Mouse (Mus musculus): ENCODE results near the gene Ctla4.

Gene Ctla4

GRCm38 (mm10) chr1:60865167-60865566 is 21.6 kb upstream of the Ctla4 start:
- DNase-seq (ENCODE audit: low read depth, low spot score) = no peak

GRCm38 (mm10) chr1:60866043-60866442 is 20.8 kb upstream of the Ctla4 start:
- DNase-seq (ENCODE audit: low read depth, low spot score) = no peak

DNA sequence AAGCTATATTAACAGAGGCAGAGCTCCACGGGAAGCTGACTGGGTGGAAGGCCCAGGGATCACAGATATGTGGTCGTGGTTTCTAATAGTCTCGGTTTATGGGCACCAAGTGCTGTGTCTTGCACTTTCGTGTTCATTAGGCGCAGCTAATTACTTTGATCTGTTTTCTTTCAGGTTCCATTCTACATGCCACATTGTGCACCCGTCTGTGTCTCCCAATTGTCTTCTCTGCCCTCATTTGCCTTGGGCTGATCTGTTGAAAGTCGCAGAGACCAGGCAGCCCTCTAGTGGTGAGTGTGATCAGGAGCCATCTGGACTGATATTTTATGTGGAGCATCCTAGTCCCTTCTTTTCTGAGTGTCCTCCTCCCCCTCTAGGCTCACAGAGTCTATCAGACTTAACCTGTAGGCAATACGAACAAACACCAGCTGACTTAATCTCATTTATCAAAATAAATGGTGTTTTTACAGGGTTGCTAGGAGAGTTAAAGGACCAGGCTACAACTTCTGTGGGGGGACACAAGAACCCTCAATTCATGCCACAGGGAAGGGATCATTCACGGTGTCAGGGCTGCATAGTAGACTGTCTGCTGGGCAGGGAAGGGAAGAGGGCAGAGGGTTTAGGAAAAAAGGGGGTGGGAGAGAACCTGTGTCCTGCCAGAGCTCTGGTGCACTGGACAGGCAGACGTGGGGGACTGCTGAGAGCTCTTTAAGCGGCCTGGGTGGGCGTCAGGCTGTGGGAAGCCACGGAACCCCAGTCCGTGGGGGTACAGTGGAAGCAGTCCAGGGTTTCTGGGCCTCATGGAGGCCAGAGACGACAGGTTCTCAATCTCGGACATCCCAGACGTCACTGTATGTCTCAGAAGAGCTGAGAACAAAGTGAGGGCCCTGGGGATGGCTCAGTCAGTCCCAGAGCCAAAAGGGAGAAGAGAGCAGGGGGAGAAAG is 18.2 kb upstream of the Ctla4 start:
- DNase-seq (ENCODE audit: low read depth, low spot score) = peak; percentile 69

GRCm38 (mm10) chr1:60875267-60875666 is 11.5 kb upstream of the Ctla4 start:
- DNase-seq (ENCODE audit: low read depth, low spot score) = no peak

DNA sequence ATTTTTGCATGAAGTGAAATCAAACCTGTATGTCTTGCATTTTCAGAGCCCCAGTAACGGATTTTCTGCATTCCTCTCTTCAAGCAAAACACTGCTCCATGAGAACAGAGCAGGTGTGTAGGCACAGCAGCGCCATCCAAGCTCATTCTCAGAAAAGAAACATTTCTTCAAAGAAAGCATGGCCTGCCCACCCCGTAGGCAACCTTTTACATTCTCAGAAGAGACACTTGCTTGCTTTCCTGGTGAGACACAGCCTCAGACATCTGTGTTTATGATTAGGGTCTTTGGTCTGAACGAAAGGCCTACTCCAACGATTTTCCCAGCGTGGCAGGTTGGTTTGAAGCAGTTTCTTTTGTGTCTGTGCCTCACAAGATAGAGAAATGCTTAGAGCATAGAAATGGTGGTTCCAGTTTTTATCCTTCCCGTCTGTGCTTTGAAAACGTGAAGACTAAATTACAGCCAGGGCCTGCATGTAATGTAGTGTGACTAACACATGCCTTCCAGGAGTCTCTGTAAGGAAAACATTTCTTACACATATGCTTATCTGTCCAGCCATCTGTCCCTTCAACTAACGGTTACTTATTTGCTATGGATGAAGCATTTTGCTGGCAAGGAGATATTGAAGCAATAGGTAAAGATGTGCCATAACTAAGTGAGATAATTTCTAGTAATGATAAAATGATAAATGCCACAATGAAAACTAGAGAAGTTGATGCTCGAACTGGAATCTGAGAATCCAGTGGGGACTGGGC is 6.5 kb upstream of the Ctla4 start:
- no peak for DNase-seq (ENCODE audit: low read depth, low spot score)

DNA sequence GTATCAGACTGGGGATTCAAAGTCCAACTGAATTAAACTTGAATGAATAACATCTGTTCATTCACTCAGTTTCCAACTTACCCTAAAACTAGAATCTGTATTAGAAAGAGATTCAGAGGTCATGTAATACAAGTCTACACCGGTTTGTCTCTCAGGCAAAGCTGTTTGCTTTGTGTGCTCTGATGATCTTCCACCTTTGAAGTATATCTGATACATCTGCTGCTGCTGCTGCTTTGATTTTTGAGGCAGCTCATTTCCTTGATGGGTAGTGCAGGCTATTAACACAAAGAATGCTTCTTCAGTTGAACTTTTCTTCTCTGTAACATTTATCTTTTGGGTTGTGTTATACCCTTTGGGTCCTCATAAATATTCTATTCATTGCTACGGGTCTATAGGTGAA is 4.0 kb upstream of the Ctla4 start:
- DNase-seq (ENCODE audit: low read depth, low spot score) = no peak

DNA sequence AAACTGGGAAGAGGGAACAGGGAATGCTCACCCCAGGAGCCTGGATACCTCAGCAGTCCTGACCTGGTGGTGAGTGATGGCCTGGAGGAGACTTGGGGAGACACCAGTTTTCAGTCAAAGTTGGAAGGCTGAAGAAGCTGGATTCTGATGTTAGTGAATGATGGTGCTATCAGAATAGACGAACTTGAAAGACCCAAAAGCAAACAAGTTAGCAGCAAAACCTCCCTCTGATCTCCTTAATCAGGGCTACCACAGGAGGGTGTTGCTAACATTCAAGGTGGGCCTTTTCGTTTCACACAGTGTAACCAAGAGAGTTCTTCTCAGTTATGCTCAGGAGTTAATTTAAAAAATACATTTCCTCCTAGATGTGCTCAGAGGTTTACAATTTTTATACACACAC is 3.5 kb upstream of the Ctla4 start:
- DNase-seq (ENCODE audit: low read depth, low spot score) = no peak

- no peak for DNase-seq (ENCODE audit: low read depth, low spot score)
Observed at GRCm38 (mm10) chr1:60884611-60885010, 2.2 kb upstream of the Ctla4 start.

DNA sequence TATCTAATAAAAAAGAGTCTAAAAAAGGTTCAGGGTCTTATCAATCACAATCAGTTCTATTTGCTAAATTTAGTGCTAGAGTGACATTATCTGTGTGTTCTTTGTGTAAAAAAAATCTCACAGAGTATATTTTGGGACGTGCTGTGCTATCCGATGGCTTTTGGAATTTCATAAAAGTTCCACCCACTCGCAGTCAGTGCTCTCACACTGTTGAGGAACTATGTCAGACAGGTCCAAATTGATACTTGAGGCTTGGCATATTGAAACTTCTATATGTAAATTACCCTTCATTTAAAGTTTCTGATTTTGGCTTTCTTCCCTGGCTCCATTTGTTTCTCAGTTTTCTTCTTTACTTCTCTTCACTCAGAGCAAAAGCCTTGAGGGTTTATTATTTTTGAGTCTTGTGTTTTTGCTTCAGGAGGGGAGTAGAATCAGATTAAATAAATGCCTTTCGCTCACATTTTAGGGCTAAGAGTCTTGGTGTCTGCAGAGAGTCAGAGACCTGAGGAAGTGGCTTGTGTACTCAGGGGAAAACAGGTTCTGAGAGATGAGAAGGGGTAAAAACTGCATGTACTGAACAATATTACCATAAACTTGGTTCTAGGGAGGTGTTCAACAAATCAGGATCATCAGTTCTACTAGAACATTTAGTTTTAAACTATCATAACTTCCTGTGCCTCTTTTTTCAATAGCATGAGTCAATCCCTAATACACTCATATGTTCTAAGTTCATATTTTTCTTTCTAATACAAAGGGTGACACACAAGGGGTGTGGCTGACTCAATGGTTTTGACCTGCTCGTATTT is 11.5 kb downstream of the Ctla4 start:
- peak; percentile 32 for DNase-seq (ENCODE audit: low read depth, low spot score)

GRCm38 (mm10) chr1:60898933-60899210 is 12.1 kb downstream of the Ctla4 start:
- DNase-seq (ENCODE audit: low read depth, low spot score) = no peak

GRCm38 (mm10) chr1:60899244-60899643 is 12.4 kb downstream of the Ctla4 start:
- DNase-seq (ENCODE audit: low read depth, low spot score) = no peak

GRCm38 (mm10) chr1:60902547-60902946 is 15.7 kb downstream of the Ctla4 start:
- no peak for DNase-seq (ENCODE audit: low read depth, low spot score)

- no peak for DNase-seq (ENCODE audit: low read depth, low spot score)
Observed at GRCm38 (mm10) chr1:60903126-60903525, 16.3 kb downstream of the Ctla4 start.

DNA sequence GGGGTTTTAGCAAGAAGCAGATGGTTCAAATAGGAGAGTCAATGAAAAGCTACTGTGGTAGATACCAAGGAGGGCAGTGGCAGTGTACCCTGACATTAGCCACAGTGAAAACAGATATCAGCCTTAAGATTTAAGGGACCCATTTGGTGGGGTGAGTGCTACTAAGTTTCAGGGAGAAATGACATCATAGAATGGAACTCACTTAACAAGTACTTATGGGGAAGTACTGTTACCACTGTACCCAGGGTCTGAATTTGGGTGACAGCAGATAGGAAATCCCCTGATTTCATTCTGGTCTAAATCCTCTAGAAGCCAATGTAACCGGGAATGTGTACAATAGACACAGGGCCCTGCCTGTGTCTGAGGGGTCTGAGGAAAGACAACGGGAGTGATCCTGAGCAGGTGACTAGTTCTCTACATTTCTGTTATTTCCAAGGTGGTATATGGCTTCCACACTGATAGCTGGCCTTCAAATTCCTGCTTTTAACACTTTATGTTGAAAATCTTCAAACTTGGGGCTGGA is 17.7 kb downstream of the Ctla4 start:
- DNase-seq (ENCODE audit: low read depth, low spot score) = no peak

GRCm38 (mm10) chr1:60907466-60907865 is 20.7 kb downstream of the Ctla4 start:
- DNase-seq (ENCODE audit: low read depth, low spot score) = no peak

DNA sequence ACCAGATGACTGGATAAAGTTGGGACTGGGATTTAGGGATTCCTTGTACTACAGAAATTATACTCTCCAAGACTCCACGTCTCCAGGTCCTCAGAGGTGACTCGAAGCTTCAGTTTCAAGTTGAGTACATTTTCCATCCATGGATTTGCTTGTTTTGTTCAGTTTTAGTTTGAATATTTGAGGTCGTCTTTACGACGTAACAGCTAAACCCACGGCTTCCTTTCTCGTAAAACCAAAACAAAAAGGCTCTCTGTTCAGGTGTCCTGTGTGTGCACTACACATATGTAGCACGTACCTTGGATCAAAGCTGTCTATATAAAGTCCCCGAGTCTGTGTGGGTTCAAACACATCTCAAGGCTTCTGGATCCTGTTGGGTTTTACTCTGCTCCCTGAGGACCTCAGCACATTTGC is 22.0 kb downstream of the Ctla4 start:
- DNase-seq (ENCODE audit: low read depth, low spot score) = no peak

GRCm38 (mm10) chr1:60909746-60910145 is 22.9 kb downstream of the Ctla4 start:
- DNase-seq (ENCODE audit: low read depth, low spot score) = no peak

- no peak for DNase-seq (ENCODE audit: low read depth, low spot score)
Observed at GRCm38 (mm10) chr1:60910796-60911195, 24.0 kb downstream of the Ctla4 start.

DNA sequence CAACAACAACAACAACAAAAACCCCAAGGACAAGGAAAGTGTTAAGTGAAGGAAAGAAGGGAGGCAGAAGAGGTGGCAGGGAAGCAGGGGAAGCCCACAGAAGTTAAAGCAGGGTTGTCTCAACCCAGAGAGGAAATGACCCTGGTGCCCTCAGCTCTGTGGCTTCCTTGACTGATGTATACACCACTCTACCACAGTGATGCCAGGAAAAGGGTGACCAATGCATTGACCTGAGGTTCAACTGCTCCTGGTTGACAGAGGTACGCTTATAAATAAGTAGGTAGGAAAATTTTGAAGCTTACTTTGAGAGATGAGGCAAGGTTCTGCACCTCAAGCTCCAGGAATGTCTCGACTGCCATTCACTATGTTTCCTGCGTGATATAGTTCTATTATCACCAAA is 24.8 kb downstream of the Ctla4 start:
- no peak for DNase-seq (ENCODE audit: low read depth, low spot score)

GRCm38 (mm10) chr1:60913305-60913704 is 26.5 kb downstream of the Ctla4 start:
- DNase-seq (ENCODE audit: low read depth, low spot score) = no peak

DNA sequence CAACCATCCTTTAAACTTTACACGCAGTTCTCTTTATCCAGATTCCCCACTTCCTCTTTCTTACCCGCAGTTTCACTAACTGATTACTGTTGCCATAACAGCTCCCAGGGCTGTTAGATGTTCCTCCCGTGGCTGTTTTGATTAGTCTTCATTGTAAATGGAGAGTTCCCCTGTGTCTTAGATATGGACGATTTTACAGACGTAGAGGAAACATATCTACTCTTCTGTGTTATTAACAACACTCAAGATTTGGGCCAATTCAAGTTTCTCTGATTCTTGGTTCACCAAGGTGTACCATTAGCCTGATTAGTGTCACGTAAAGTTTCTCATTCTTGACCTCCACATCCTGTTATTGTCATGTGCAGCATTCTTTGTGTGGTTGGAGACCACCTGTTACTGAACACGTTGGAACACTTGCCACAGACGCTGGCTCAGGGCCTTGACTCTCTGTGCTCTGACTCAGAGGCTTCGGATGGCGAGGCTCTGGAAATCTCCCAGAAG is 29.5 kb downstream of the Ctla4 start:
- peak; percentile 66 for DNase-seq (ENCODE audit: low read depth, low spot score)

Measured in 3T3-L1 (cell line).